Mouse (Mus musculus) ES-Bruce4 (cell line): ENCODE measurements around the gene Suclg1. TPM values are rescaled to one million over a fixed set of nuclear protein-coding genes. Genes with fewer than 3 reads are reported as not detected.

Experiments used
- H3K27ac ChIP-seq: 2 replicates; pipeline ENCODE4 v1.5.1; 2012; ENCODE audit warnings: low read length, inconsistent platforms; ENCODE audit not compliant: insufficient read depth
- H3K27me3 ChIP-seq: 2 replicates; pipeline ENCODE4 v1.6.1; 2012; ENCODE audit warnings: mild to moderate bottlenecking, low read length, inconsistent platforms; ENCODE audit not compliant: control insufficient read depth, poor library complexity, insufficient read depth, severe bottlenecking
- H3K36me3 ChIP-seq: 2 replicates; pipeline ENCODE4 v1.6.1; 2012; ENCODE audit warnings: inconsistent platforms, mild to moderate bottlenecking, low read length, moderate library complexity; ENCODE audit not compliant: control insufficient read depth, poor library complexity, insufficient read depth, severe bottlenecking
- H3K4me1 ChIP-seq: one replicate; pipeline ENCODE4 v1.8.1; 2011; ENCODE audit warnings: low read length; ENCODE audit not compliant: control insufficient read depth, insufficient read depth
- H3K4me3 ChIP-seq: 2 replicates; pipeline ENCODE4 v1.5.1; 2011; ENCODE audit warnings: low read depth, mild to moderate bottlenecking, low read length
- H3K9ac ChIP-seq: 2 replicates; pipeline ENCODE4 v1.6.1; 2012; ENCODE audit warnings: low read depth, mild to moderate bottlenecking, inconsistent platforms; ENCODE audit not compliant: poor library complexity, severe bottlenecking
- H3K9me3 ChIP-seq: replicated peaks from 2 replicates; pipeline ENCODE4 v1.6.1; 2012; ENCODE audit warnings: mild to moderate bottlenecking, low read length, inconsistent platforms; ENCODE audit not compliant: control insufficient read depth, poor library complexity, insufficient read depth, severe bottlenecking
- CTCF ChIP-seq: IDR thresholded peaks from one replicate; pipeline ENCODE4 v1.8.1; 2011; ENCODE audit warnings: low read depth, low read length
- EP300 ChIP-seq: IDR thresholded peaks from 2 replicates; pipeline ENCODE4 v1.6.1; 2011; ENCODE audit warnings: low read depth, low read length; ENCODE audit not compliant: insufficient read depth
- POLR2A ChIP-seq: IDR thresholded peaks from one replicate; pipeline ENCODE4 v1.8.1; 2011; ENCODE audit warnings: low read length; ENCODE audit not compliant: insufficient read depth
- polyA plus RNA-seq: library from polyadenylated mRNA; stranded (reverse); fragments of >200 nt; gene quantifications from 2 replicates; pipeline ENCODE4 v1.2.4, GENCODE M21; 2011; ENCODE audit warnings: low read depth; ENCODE audit not compliant: missing spikeins, insufficient read depth, insufficient read length

Gene Suclg1
- polyA plus RNA-seq, 1 experiment, result 131 TPM

DNA sequence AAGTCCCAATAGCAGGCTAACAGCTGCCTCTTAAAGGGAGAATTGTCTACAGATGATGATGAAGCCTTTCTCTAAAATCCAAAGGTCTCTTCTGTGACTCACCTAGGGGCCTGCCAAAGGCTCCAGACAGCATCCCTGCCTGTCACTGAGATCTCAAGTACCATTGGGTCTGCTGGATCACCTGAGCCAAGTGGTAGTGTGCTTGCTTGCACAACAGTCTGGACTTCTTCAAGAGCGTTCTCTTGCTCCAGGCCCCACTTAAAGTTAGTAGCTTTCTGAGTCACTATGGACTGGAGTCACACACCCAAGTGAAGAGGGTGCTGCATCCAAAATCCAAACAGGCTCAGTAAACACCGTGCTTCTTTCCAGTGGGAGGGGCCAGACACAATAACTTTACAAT lies 1.4 kb upstream of the Suclg1 start:
- Histone ChIP-seq H3K27ac (no peak overlapping the region), H3K9me3 (no peaks in the 10 kb centered on the region), H3K27me3 (no peaks in the 10 kb centered on the region), H3K36me3 (no peaks in the 10 kb centered on the region), H3K4me1 (no peaks in the 10 kb centered on the region), H3K4me3 (no peak overlapping the region), H3K9ac (no peak overlapping the region)
- no peak for TF ChIP-seq EP300

DNA sequence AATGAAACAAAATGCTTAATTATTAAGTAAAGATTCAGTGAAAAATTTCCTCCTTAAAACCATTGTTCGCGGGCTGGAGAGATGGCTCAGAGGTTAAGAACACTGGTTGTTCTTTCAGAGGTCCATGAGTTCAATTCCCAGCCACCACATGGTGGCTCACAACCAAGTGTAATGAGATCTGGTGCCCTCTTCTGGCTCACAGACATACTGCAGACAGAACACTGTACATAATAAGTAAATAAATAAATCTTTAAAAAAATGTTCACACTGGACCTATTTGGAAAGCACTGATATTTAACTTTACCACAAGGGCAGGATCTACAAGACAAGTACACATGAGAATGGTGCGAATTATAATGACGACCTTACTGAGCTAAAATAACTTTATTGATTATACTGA lies 730 bp upstream of the Suclg1 start:
- H3K36me3 ChIP-seq, result no peaks in the 10 kb centered on the region
- H3K9me3 ChIP-seq, result no peaks in the 10 kb centered on the region
- H3K4me1 ChIP-seq, result no peaks in the 10 kb centered on the region
- no peak overlapping the region for H3K27ac ChIP-seq
- TF ChIP-seq CTCF (peak; percentile 25), POLR2A (no peak)
- no peak overlapping the region for H3K4me3 ChIP-seq
- no peak overlapping the region for H3K9ac ChIP-seq
- H3K27me3 ChIP-seq, result no peaks in the 10 kb centered on the region

DNA sequence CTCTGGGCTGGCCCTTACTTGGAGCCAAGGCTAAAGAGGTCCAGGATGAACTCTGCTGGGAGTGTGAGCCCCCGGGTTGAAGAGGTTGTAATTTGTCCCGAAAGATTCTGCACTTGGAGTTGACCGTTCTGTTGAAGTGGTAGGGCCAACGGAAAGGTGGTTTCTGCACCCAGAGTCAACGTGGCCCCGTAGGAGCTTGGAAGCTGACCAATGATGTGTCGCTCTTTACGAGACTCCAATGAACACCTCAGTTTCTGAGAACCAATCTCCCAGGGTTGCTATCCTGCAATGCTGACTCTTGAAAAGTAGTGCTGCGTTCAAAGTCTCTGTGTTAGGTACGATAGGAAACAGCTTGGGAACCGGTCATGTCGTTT lies 854 bp downstream of the Suclg1 start:
- Histone ChIP-seq H3K9me3 (no peaks in the 10 kb centered on the region), H3K27ac (no peak overlapping the region)

DNA sequence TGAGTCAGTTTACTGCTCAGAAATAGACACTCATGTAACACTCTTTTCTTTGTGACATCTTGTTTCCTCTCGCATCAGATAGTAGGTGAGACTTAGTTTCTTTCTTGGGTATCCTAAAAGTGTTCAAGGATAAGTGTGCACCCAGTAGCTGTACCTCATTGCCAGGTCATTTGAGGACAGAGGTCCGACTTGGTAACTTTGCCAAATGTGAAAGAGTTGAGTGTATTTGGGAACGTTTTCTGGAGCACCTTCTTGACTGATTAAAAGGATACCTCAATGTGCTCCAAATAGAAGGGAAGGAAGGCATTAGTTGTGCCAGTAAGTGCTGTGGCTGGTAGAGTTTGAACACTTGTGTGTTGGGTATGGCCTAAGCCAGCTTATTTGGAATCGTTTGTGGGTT lies 1.7 kb downstream of the Suclg1 start:
- Histone ChIP-seq H3K27me3 (no peaks in the 10 kb centered on the region), H3K4me3 (no peak overlapping the region)
- no peak for TF ChIP-seq EP300
- TF ChIP-seq CTCF, result no peak
- TF ChIP-seq POLR2A, result no peak

More for the DNA sequence above, 854 bp downstream of the Suclg1 start:
- Histone ChIP-seq H3K36me3 (no peaks in the 10 kb centered on the region), H3K4me1 (no peaks in the 10 kb centered on the region), H3K27me3 (no peaks in the 10 kb centered on the region), H3K9ac (peak overlapping the region; percentile 83), H3K4me3 (peak overlapping the region; percentile 85)
- no peak for TF ChIP-seq POLR2A
- TF ChIP-seq EP300, result no peak
- no peak for TF ChIP-seq CTCF

DNA sequence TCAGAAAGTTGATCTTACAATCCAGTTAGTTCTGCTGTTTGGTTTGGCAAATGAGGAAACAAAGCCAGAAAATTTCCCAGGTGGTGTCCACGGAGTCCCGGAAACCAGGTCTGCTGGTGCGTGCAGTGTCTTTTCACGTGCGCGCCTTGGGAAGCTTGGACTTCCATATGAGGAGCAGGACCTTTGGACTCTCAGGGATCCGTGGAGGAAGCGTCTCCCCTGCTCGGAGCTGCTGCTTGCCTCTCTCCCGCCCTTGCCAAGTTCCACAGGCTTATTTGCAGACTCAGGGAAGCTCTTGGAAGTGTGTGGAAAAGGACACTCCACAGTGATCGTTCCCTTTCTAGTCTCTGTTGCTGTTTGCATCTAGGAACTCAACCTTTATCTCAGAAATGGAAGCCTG lies 3.2 kb downstream of the Suclg1 start:
- Histone ChIP-seq H3K27me3 (no peaks in the 10 kb centered on the region), H3K36me3 (no peaks in the 10 kb centered on the region), H3K27ac (no peak overlapping the region), H3K4me1 (no peaks in the 10 kb centered on the region), H3K4me3 (no peak overlapping the region), H3K9ac (no peak overlapping the region), H3K9me3 (no peaks in the 10 kb centered on the region)
- no peak for TF ChIP-seq CTCF
- TF ChIP-seq EP300, result no peak
- no peak for TF ChIP-seq POLR2A

More for the DNA sequence above, 1.7 kb downstream of the Suclg1 start:
- no peaks in the 10 kb centered on the region for H3K36me3 ChIP-seq
- H3K27ac ChIP-seq, result no peak overlapping the region
- no peaks in the 10 kb centered on the region for H3K9me3 ChIP-seq
- no peaks in the 10 kb centered on the region for H3K4me1 ChIP-seq
- H3K9ac ChIP-seq, result no peak overlapping the region

DNA sequence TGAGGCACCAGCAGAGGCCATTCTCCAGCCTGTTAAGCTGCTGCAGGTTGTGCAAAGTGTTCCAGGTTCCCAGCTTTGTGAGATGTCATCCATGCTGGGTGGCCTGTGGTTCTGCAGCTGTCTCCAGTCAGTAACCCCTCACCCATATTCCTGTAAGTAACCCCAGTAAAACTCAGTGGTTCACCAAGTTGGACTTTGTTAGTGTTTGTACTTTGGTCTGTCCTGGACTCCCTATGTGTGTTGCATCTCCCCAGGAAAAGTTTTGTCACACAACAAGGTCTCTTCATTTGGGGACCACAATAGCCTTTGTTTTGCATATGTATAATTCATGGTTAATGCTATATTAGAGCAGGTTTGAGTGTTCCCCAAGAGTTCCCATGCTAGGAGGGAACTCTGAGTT lies 4.2 kb downstream of the Suclg1 start:
- Histone ChIP-seq H3K9me3 (no peaks in the 10 kb centered on the region), H3K4me1 (no peaks in the 10 kb centered on the region), H3K4me3 (no peak overlapping the region), H3K27ac (no peak overlapping the region), H3K9ac (no peak overlapping the region), H3K27me3 (no peaks in the 10 kb centered on the region), H3K36me3 (peaks cover 4% of the 10 kb centered on the region; the same call in 1 of the 2 replicates)
- TF ChIP-seq CTCF (no peak), EP300 (no peak), POLR2A (no peak)

DNA sequence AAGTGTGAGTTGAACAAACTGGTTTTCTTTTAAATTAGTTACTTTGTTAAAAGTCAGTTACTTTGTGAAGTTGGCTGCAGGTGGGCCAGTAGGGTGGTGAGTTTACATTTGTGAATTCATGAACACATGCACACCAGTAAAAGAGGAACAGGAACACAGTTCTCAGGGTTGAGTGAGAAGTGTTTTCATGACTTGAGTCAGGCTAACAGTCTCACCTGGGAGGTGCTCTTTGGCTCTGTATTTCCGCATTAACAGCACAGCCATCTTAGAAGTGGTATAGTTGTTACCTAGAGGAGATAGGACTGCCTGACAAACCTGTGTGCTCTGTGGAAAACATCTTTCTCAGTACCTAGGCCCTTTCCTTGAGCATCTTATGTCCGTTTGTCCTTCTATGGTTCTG lies 4.8 kb downstream of the Suclg1 start:
- Histone ChIP-seq H3K27ac (no peak overlapping the region), H3K9ac (no peak overlapping the region), H3K4me3 (no peak overlapping the region), H3K36me3 (peaks cover 4% of the 10 kb centered on the region; the same call in 1 of the 2 replicates), H3K9me3 (no peaks in the 10 kb centered on the region), H3K4me1 (no peaks in the 10 kb centered on the region), H3K27me3 (no peaks in the 10 kb centered on the region)
- TF ChIP-seq CTCF (no peak), POLR2A (no peak), EP300 (no peak)
